Mouse (Mus musculus): Measurements from ENCODE around the gene Olfr1426. TPM values are rescaled to one million over a fixed set of nuclear protein-coding genes. Genes with fewer than 3 reads are reported as not detected.
"Not testable (repeated sequence)": the region's sequence is repeated elsewhere in the genome, so short reads cannot be mapped to it uniquely, and the experiment has no call there.

Olfr1426 gene
- total and polyA plus RNA-seq, 2 experiments from 2014 or later, result not detected

- H3K4me3 ChIP-seq (ENCODE audit: low read depth, low read length), result no peak overlapping the region
- no peak for TF ChIP-seq EP300 (IDR thresholded peaks at IDR 0.05; ENCODE audit: low read depth)
- TF ChIP-seq CTCF (IDR thresholded peaks at IDR 0.05; ENCODE audit: low read depth), result no peak
- no peak overlapping the region for H3K27ac ChIP-seq (ENCODE audit: low read depth)
- 35% methylated on average over 1 of the region's 1 CpGs for WGBS
- H3K9me3 ChIP-seq (replicated peaks; ENCODE audit: control insufficient read depth, low read length), result no peaks in the 10 kb centered on the region
- no peak overlapping the region for H3K4me2 ChIP-seq (ENCODE audit: low read depth, low read length)
- ATAC-seq (ENCODE audit: insufficient read depth, low read depth), result no peak
- no peaks in the 10 kb centered on the region for H3K4me1 ChIP-seq (ENCODE audit: control insufficient read depth, insufficient read depth)
- no peak for DNase-seq (ENCODE audit: low spot score)
- no peak overlapping the region for H3K9ac ChIP-seq (replicated peaks; ENCODE audit: low read depth, low read length)
- no peaks in the 10 kb centered on the region for H3K27me3 ChIP-seq (ENCODE audit: control insufficient read depth, insufficient read depth, low read length)
- no peaks in the 10 kb centered on the region for H3K36me3 ChIP-seq (replicated peaks; ENCODE audit: control insufficient read depth, insufficient read depth, low read length)
Observed at GRCm38 (mm10) chr19:12104541-12104940, 12.7 kb upstream of the Olfr1426 start.

GRCm38 (mm10) chr19:12103234-12103633 is 11.4 kb upstream of the Olfr1426 start, which contains the start of gene Olfr1427:
Gene Olfr1427, minus strand, starts transcription at chr19:12103334.
- no peaks in the 10 kb centered on the region for H3K36me3 ChIP-seq (replicated peaks; ENCODE audit: control insufficient read depth, insufficient read depth, low read length)
- no peak for DNase-seq (ENCODE audit: low spot score)
- TF ChIP-seq EP300 (IDR thresholded peaks at IDR 0.05; ENCODE audit: low read depth), result no peak
- TF ChIP-seq CTCF (IDR thresholded peaks at IDR 0.05; ENCODE audit: low read depth), result no peak
- no peak within 1 kb of the TSS for H3K4me3 ChIP-seq (ENCODE audit: low read depth, low read length)
- no peak within 1 kb of the TSS for H3K9ac ChIP-seq (replicated peaks; ENCODE audit: low read depth, low read length)
- no peak for ATAC-seq (ENCODE audit: insufficient read depth, low read depth)
- H3K9me3 ChIP-seq (replicated peaks; ENCODE audit: control insufficient read depth, low read length), result no peaks in the 10 kb centered on the region
- H3K4me1 ChIP-seq (ENCODE audit: control insufficient read depth, insufficient read depth), result no peaks in the 10 kb centered on the region
- no peak within 1 kb of the TSS for H3K27ac ChIP-seq (ENCODE audit: low read depth)
- no peak within 1 kb of the TSS for H3K4me2 ChIP-seq (ENCODE audit: low read depth, low read length)
- no peaks in the 10 kb centered on the region for H3K27me3 ChIP-seq (ENCODE audit: control insufficient read depth, insufficient read depth, low read length)
- 88% methylated on average over 2 of the region's 2 CpGs for WGBS

GRCm38 (mm10) chr19:12077631-12078030 is 14.2 kb downstream of the Olfr1426 start, which contains the start of gene Olfr1425:
Gene Olfr1425, minus strand, starts transcription at chr19:12077731.
- not testable (repeated sequence) for H3K4me2 ChIP-seq (ENCODE audit: low read depth, low read length); ATAC-seq (ENCODE audit: insufficient read depth, low read depth)

GRCm38 (mm10) chr19:12069546-12069945 is 22.3 kb downstream of the Olfr1426 start:
- not testable (repeated sequence) for H3K36me3 ChIP-seq (replicated peaks; ENCODE audit: control insufficient read depth, insufficient read depth, low read length); H3K9me3 ChIP-seq (replicated peaks; ENCODE audit: control insufficient read depth, low read length); H3K9ac ChIP-seq (replicated peaks; ENCODE audit: low read depth, low read length); H3K4me3 ChIP-seq (ENCODE audit: low read depth, low read length); H3K27me3 ChIP-seq (ENCODE audit: control insufficient read depth, insufficient read depth, low read length); DNase-seq (ENCODE audit: low spot score); ATAC-seq (ENCODE audit: insufficient read depth, low read depth); H3K4me2 ChIP-seq (ENCODE audit: low read depth, low read length); H3K27ac ChIP-seq (ENCODE audit: low read depth); H3K4me1 ChIP-seq (ENCODE audit: control insufficient read depth, insufficient read depth)
- WGBS, result 69% methylated on average over 1 of the region's 1 CpGs

More at GRCm38 (mm10) chr19:12077631-12078030, 14.2 kb downstream of the Olfr1426 start, which contains the start of gene Olfr1425:
- not testable (repeated sequence) for H3K9me3 ChIP-seq (replicated peaks; ENCODE audit: control insufficient read depth, low read length); H3K4me1 ChIP-seq (ENCODE audit: control insufficient read depth, insufficient read depth); H3K4me3 ChIP-seq (ENCODE audit: low read depth, low read length); H3K27me3 ChIP-seq (ENCODE audit: control insufficient read depth, insufficient read depth, low read length); H3K9ac ChIP-seq (replicated peaks; ENCODE audit: low read depth, low read length); H3K27ac ChIP-seq (ENCODE audit: low read depth); H3K36me3 ChIP-seq (replicated peaks; ENCODE audit: control insufficient read depth, insufficient read depth, low read length); DNase-seq (ENCODE audit: low spot score)
- WGBS, result 70% methylated on average over 4 of the region's 4 CpGs

GRCm38 (mm10) chr19:12067806-12068205 is 24.0 kb downstream of the Olfr1426 start:
- H3K4me1 ChIP-seq (ENCODE audit: control insufficient read depth, insufficient read depth); ATAC-seq (ENCODE audit: insufficient read depth, low read depth); H3K9me3 ChIP-seq (replicated peaks; ENCODE audit: control insufficient read depth, low read length); H3K27ac ChIP-seq (ENCODE audit: low read depth); H3K36me3 ChIP-seq (replicated peaks; ENCODE audit: control insufficient read depth, insufficient read depth, low read length); H3K9ac ChIP-seq (replicated peaks; ENCODE audit: low read depth, low read length); H3K27me3 ChIP-seq (ENCODE audit: control insufficient read depth, insufficient read depth, low read length); H3K4me3 ChIP-seq (ENCODE audit: low read depth, low read length); DNase-seq (ENCODE audit: low spot score); H3K4me2 ChIP-seq (ENCODE audit: low read depth, low read length): not testable (repeated sequence)
- WGBS, result 52% methylated on average over 1 of the region's 1 CpGs

GRCm38 (mm10) chr19:12062582-12062981 is 29.2 kb downstream of the Olfr1426 start, which contains the start of gene Olfr1424:
Gene Olfr1424, minus strand, starts transcription at chr19:12062682.
- not testable (repeated sequence) for H3K9ac ChIP-seq (replicated peaks; ENCODE audit: low read depth, low read length); H3K4me2 ChIP-seq (ENCODE audit: low read depth, low read length); H3K27ac ChIP-seq (ENCODE audit: low read depth); H3K4me1 ChIP-seq (ENCODE audit: control insufficient read depth, insufficient read depth); H3K9me3 ChIP-seq (replicated peaks; ENCODE audit: control insufficient read depth, low read length); ATAC-seq (ENCODE audit: insufficient read depth, low read depth); H3K27me3 ChIP-seq (ENCODE audit: control insufficient read depth, insufficient read depth, low read length); DNase-seq (ENCODE audit: low spot score); H3K36me3 ChIP-seq (replicated peaks; ENCODE audit: control insufficient read depth, insufficient read depth, low read length); H3K4me3 ChIP-seq (ENCODE audit: low read depth, low read length)
- WGBS, result 90% methylated on average over 1 of the region's 1 CpGs
